Mouse (Mus musculus) heart, adult 2 months (tissue): Measurements from ENCODE around the gene Myo18a. TPM values are rescaled to one million over a fixed set of nuclear protein-coding genes. Genes with fewer than 3 reads are reported as not detected.

Experiments used
- DNase-seq, 2 experiments: peaks; one replicate each; pipeline ENCODE4 v3.0.0; 2021
- H3K27ac ChIP-seq: fragments of 200-600 bp; 2 replicates; pipeline ENCODE4 v1.8.1; 2022
- H3K27me3 ChIP-seq: fragments of 200-500 bp; 2 replicates; pipeline ENCODE4 v1.6.1; 2012; ENCODE audit warnings: mild to moderate bottlenecking, low read length, inconsistent platforms, mixed read lengths; ENCODE audit not compliant: control insufficient read depth, insufficient read depth
- H3K36me3 ChIP-seq: fragments of 200-500 bp; 2 replicates; pipeline ENCODE4 v1.6.1; 2012; ENCODE audit warnings: low read length, inconsistent platforms; ENCODE audit not compliant: control insufficient read depth, insufficient read depth
- H3K4me1 ChIP-seq: fragments of 200-500 bp; 2 replicates; pipeline ENCODE4 v1.6.1; 2011; ENCODE audit warnings: low read length; ENCODE audit not compliant: control insufficient read depth, insufficient read depth
- H3K4me3 ChIP-seq: fragments of 200-600 bp; 2 replicates; pipeline ENCODE4 v1.8.1; 2022
- H3K79me2 ChIP-seq: fragments of 200-500 bp; replicated peaks from 2 replicates; pipeline ENCODE4 v1.6.1; 2012; ENCODE audit warnings: mild to moderate bottlenecking, inconsistent platforms, low read length, moderate library complexity, mixed read lengths; ENCODE audit not compliant: control insufficient read depth, insufficient read depth
- H3K9ac ChIP-seq: fragments of 200-500 bp; 2 replicates; pipeline ENCODE4 v1.6.1; 2012; ENCODE audit warnings: low read depth, mild to moderate bottlenecking, control low read depth, inconsistent platforms, low read length, mixed read lengths
- CTCF ChIP-seq: fragments of 200-600 bp; IDR thresholded peaks from 2 replicates; pipeline ENCODE4 v1.8.1; 2022; ENCODE audit warnings: antibody characterized with exemption, mild to moderate bottlenecking, moderate library complexity
- EP300 ChIP-seq: fragments of 200-500 bp; IDR thresholded peaks from 2 replicates; pipeline ENCODE4 v1.6.1; 2011; ENCODE audit warnings: low read depth, low read length, control low read depth; ENCODE audit not compliant: insufficient read depth
- POLR2A ChIP-seq: fragments of 200-500 bp; IDR thresholded peaks from 2 replicates; pipeline ENCODE4 v1.6.1; 2011; ENCODE audit warnings: mild to moderate bottlenecking, low read depth, low read length, control low read depth; ENCODE audit not compliant: insufficient read depth
- WGBS: fragments of 180-500 bp; shearing (Covaris S2); methylation state at CpG from one replicate; pipeline ENCODE4 v1.1.7; 2018; 5-methylcytosine and 5-hydroxymethylcytosine counted together
- intact Hi-C: fragments of 180-260 bp; cut with DNase I; formaldehyde crosslinking; loops from one replicate; pipeline ENCODE4 v1.15.1; 2025
- polyA plus RNA-seq: library from polyadenylated mRNA; depleted of rRNA; stranded (reverse); fragments of >200 nt; gene quantifications from 2 replicates; pipeline ENCODE4 v1.2.3, GENCODE M21; 2012
- total RNA-seq, 2 experiments: library from RNA; stranded (reverse); gene quantifications; 2 replicates each; pipeline ENCODE4 v1.2.3; 2021

Gene Myo18a
- total and polyA plus RNA-seq, 3 experiments, result 98.6 to 274 (median 240) TPM

- WGBS, result 38% methylated on average over 4 of the region's 4 CpGs
- Histone ChIP-seq H3K4me3 (no peak overlapping the region), H3K36me3 (no peaks in the 10 kb centered on the region), H3K27me3 (no peaks in the 10 kb centered on the region), H3K4me1 (no peaks in the 10 kb centered on the region), H3K9ac (no peak overlapping the region), H3K79me2 (no peaks in the 10 kb centered on the region), H3K27ac (no peak overlapping the region)
- intact Hi-C loops, result no loop called here
- peak in 1 of 2 experiments; percentile 24 for DNase-seq
- TF ChIP-seq POLR2A (no peak), EP300 (no peak), CTCF (no peak)
Observed at GRCm38 (mm10) chr11:77836751-77837150, 73.7 kb downstream of the Myo18a start.

GRCm38 (mm10) chr11:77837856-77838255, 74.8 kb downstream of the Myo18a start:
- no peak for DNase-seq
- Histone ChIP-seq H3K79me2 (no peaks in the 10 kb centered on the region), H3K4me1 (no peaks in the 10 kb centered on the region), H3K27ac (no peak overlapping the region), H3K36me3 (no peaks in the 10 kb centered on the region), H3K9ac (no peak overlapping the region), H3K4me3 (no peak overlapping the region), H3K27me3 (no peaks in the 10 kb centered on the region)
- 86% methylated on average over 5 of the region's 5 CpGs for WGBS
- no peak for TF ChIP-seq POLR2A
- TF ChIP-seq EP300, result no peak
- TF ChIP-seq CTCF, result no peak
- intact Hi-C loops, result no loop called here

GRCm38 (mm10) chr11:77840523-77841245, 77.6 kb downstream of the Myo18a start:
- Histone ChIP-seq H3K27ac (no peak overlapping the region), H3K4me1 (no peaks in the 10 kb centered on the region), H3K27me3 (no peaks in the 10 kb centered on the region), H3K79me2 (no peaks in the 10 kb centered on the region), H3K36me3 (no peaks in the 10 kb centered on the region), H3K4me3 (no peak overlapping the region), H3K9ac (no peak overlapping the region)
- intact Hi-C loops, result no loop called here
- no peak for DNase-seq
- WGBS, result 82% methylated on average over 16 of the region's 16 CpGs
- no peak for TF ChIP-seq EP300
- TF ChIP-seq POLR2A, result no peak
- no peak for TF ChIP-seq CTCF

GRCm38 (mm10) chr11:77843068-77843905, 80.2 kb downstream of the Myo18a start:
- Histone ChIP-seq H3K27me3 (no peaks in the 10 kb centered on the region), H3K4me1 (no peaks in the 10 kb centered on the region), H3K79me2 (no peaks in the 10 kb centered on the region), H3K27ac (no peak overlapping the region), H3K36me3 (no peaks in the 10 kb centered on the region), H3K4me3 (no peak overlapping the region), H3K9ac (no peak overlapping the region)
- DNase-seq, result no peak
- intact Hi-C loops, result no loop called here
- no peak for TF ChIP-seq POLR2A
- no peak for TF ChIP-seq EP300
- no peak for TF ChIP-seq CTCF
- 84% methylated on average over 21 of the region's 21 CpGs for WGBS

GRCm38 (mm10) chr11:77843906-77844200, 80.8 kb downstream of the Myo18a start:
- H3K4me1 ChIP-seq, result no peaks in the 10 kb centered on the region
- H3K36me3 ChIP-seq, result no peaks in the 10 kb centered on the region

GRCm38 (mm10) chr11:77847599-77848128, 84.6 kb downstream of the Myo18a start:
- no peaks in the 10 kb centered on the region for H3K36me3 ChIP-seq
- WGBS, result 71% methylated on average over 9 of the region's 9 CpGs

More at GRCm38 (mm10) chr11:77843906-77844200, 80.8 kb downstream of the Myo18a start:
- Histone ChIP-seq H3K27ac (no peak overlapping the region), H3K4me3 (no peak overlapping the region), H3K27me3 (no peaks in the 10 kb centered on the region), H3K79me2 (no peaks in the 10 kb centered on the region), H3K9ac (no peak overlapping the region)
- no peak for TF ChIP-seq CTCF
- TF ChIP-seq EP300, result no peak
- TF ChIP-seq POLR2A, result no peak
- intact Hi-C loops, result no loop called here
- no peak for DNase-seq
- 70% methylated on average over 4 of the region's 4 CpGs for WGBS

More at GRCm38 (mm10) chr11:77847599-77848128, 84.6 kb downstream of the Myo18a start:
- TF ChIP-seq EP300 (no peak), POLR2A (no peak), CTCF (no peak)
- no peaks in the 10 kb centered on the region for H3K79me2 ChIP-seq
- H3K4me3 ChIP-seq, result no peak overlapping the region
- H3K27ac ChIP-seq, result no peak overlapping the region
- no peak overlapping the region for H3K9ac ChIP-seq
- no peak for DNase-seq
- intact Hi-C loops, result no loop called here
- H3K27me3 ChIP-seq, result no peaks in the 10 kb centered on the region
- H3K4me1 ChIP-seq, result no peaks in the 10 kb centered on the region
